Mouse (Mus musculus): ENCODE results near the gene Rasl10a. TPM values are rescaled to one million over a fixed set of nuclear protein-coding genes. Genes with fewer than 3 reads are reported as not detected.
A peak's percentile ranks its signal among the peaks of the same experiment; 100 is the strongest.

Rasl10a gene
- polyA plus RNA-seq (2014; fragmentation: Nextera tagmentation; extraction: Ambion mirVana): 1.2 and 1.3 TPM in 2 replicates

DNA sequence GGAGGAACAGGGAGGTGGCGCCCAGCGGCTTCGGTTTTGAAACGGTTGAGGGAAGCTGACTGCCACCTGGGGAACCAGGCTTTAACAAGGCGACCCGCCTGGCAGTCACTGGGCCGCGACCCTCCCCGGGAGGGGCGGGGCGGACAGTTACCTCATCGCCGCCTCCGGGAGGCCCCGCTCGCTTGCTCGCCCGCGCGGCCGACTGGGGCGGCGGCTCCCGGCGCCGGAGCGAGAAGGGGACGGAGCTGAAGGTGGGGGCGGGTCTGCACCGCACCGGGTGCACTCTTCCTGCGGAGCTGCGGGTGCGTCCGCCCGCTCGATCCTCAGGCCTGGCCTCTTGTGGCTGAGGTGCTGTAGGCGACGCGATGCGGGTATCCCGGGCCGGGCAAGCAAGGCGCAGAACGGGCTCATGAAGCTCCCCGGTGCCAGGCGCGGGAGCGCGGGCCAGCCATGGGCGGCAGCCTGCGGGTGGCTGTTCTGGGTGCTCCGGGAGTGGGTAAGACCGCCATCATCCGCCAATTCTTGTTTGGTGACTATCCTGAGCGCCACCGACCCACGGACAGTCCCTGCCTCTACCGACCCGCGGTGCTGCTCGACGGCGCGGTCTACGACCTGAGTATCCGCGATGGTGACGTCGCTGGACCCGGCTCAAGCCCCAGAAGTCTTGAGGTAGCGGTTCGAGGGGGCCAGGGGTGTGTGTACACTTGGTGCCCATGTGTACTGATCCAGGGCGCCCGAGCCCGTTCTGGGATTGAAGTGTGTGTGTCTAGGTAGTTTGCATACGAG, at the start of gene Rasl10a:
TSS of gene Rasl10a (plus strand) at position 273 of the 786 bp plus-strand sequence.
- Histone ChIP-seq H3K27me3 (ENCODE audit: control insufficient read depth, insufficient read depth, low read length) (peaks cover 49% of the 10 kb centered on the region), H3K4me3 (ENCODE audit: low read depth, low read length) (peak within 1 kb of the TSS; percentile 33), H3K36me3 (ENCODE audit: control insufficient read depth, insufficient read depth, low read length) (no peaks in the 10 kb centered on the region), H3K9ac (replicated peaks; ENCODE audit: low read depth, low read length) (peak within 1 kb of the TSS; percentile 38; the same call in 1 of the 2 replicates), H3K27ac (ENCODE audit: low read length) (no peak within 1 kb of the TSS), H3K9me3 (ENCODE audit: control insufficient read depth, low read depth, low read length) (no peaks in the 10 kb centered on the region), H3K4me2 (replicated peaks; ENCODE audit: low read depth, low read length) (peak within 1 kb of the TSS; percentile 68), H3K4me1 (ENCODE audit: control insufficient read depth, insufficient read depth, low read length) (peaks cover 33% of the 10 kb centered on the region)
- 2% methylated on average over 77 of the region's 77 CpGs for WGBS
- ATAC-seq (ENCODE audit: insufficient number of reproducible peaks, insufficient read depth, low FRiP score, low read depth): no peak

DNA sequence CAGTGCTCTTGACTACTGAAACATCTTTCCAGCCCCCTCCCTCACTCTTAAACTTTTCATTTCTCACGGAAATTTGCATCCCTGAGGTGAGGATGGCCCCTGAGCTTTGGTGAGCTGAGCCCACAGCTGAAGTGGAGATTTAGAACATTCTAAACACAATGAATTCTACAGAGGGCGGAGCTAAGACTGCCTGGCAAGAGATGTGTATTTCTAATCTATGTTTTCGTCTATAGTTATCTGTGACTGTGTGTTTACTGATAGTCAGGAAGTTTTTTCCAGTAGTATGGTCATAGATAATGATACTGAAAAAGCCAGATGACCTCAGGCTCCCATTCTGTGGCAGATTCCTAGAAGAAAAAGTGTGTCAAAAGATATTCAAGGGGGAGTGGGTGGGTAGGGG, 49.1 kb upstream of the Rasl10a start:
- no peak overlapping the region for H3K9ac ChIP-seq (replicated peaks; ENCODE audit: low read depth, low read length)
- no peaks in the 10 kb centered on the region for H3K27me3 ChIP-seq (ENCODE audit: control insufficient read depth, insufficient read depth, low read length)
- H3K4me1 ChIP-seq (ENCODE audit: control insufficient read depth, insufficient read depth, low read length): no peaks in the 10 kb centered on the region
- H3K27ac ChIP-seq (ENCODE audit: low read length): no peak overlapping the region
- WGBS: 70% methylated on average over 3 of the region's 3 CpGs
- no peaks in the 10 kb centered on the region for H3K9me3 ChIP-seq (ENCODE audit: control insufficient read depth, low read depth, low read length)
- no peak overlapping the region for H3K4me3 ChIP-seq (ENCODE audit: low read depth, low read length)
- H3K36me3 ChIP-seq (ENCODE audit: control insufficient read depth, insufficient read depth, low read length): peaks cover 3% of the 10 kb centered on the region; the same call in 1 of the 2 replicates
- H3K4me2 ChIP-seq (replicated peaks; ENCODE audit: low read depth, low read length): no peak overlapping the region
- ATAC-seq (ENCODE audit: insufficient number of reproducible peaks, insufficient read depth, low FRiP score, low read depth): 0 out of 2 replicates have a peak, but pooled peaks have one; percentile 23

DNA sequence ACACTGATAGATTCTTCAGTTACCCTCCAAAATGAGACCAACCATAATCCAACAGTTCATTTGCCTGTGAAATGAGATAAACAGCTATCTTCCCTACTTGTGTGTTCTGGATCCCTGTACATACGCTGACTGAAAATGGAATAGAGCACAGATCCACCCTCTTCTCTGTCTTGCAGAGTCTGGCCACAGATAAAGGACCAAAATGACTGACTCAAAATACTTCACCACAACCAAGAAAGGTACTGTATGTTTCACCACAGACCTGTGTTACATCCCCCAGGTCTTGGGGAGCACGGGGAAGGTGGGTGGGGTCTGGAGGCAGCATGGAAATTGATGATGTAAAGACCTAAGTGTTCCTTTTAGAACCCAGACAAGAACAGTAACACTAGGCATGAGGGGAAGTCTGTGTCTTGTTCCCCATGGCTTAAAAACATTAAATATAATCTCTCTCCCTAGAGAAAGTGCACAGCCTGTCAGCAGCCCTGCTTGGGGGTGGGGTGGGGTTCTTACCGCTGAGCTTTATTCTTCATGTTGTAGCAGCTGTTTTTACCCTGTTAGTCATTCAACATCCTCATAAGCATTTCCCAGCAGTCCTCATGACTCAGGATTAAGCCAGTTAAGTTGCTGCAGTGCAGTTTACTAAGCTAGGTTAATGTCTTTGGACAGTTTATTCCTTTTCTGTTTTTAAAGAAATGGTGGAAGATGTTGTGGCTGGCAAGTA, 48.4 kb upstream of the Rasl10a start:
- no peak overlapping the region for H3K4me2 ChIP-seq (replicated peaks; ENCODE audit: low read depth, low read length)
- H3K36me3 ChIP-seq (ENCODE audit: control insufficient read depth, insufficient read depth, low read length): peaks cover 4% of the 10 kb centered on the region; the same call in 1 of the 2 replicates
- no peak overlapping the region for H3K4me3 ChIP-seq (ENCODE audit: low read depth, low read length)
- WGBS: 77% methylated on average over 3 of the region's 3 CpGs
- H3K27ac ChIP-seq (ENCODE audit: low read length): no peak overlapping the region
- no peak for ATAC-seq (ENCODE audit: insufficient number of reproducible peaks, insufficient read depth, low FRiP score, low read depth)
- H3K4me1 ChIP-seq (ENCODE audit: control insufficient read depth, insufficient read depth, low read length): no peaks in the 10 kb centered on the region
- H3K27me3 ChIP-seq (ENCODE audit: control insufficient read depth, insufficient read depth, low read length): no peaks in the 10 kb centered on the region
- H3K9ac ChIP-seq (replicated peaks; ENCODE audit: low read depth, low read length): no peak overlapping the region
- H3K9me3 ChIP-seq (ENCODE audit: control insufficient read depth, low read depth, low read length): no peaks in the 10 kb centered on the region

DNA sequence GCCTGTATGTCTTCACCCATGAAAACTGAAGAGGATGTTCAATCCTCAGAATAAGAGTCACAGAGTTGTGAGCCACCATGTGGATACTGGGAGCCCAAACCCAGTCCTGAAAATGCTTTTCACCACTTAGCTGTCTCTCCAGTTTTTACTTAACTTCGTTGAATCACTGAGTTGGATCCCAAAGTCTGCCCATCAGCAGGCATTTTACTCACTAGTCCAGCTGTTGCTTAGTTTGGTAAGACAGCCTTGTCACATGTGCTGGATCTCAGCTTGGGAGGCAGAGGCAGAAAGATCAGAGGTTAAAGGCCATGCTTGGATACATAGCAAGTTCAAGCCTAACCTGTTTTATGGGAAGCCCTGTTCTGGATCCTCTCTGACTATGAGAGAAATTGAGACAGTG, 47.7 kb upstream of the Rasl10a start:
- H3K36me3 ChIP-seq (ENCODE audit: control insufficient read depth, insufficient read depth, low read length): peaks cover 4% of the 10 kb centered on the region; the same call in 1 of the 2 replicates
- no peak overlapping the region for H3K9ac ChIP-seq (replicated peaks; ENCODE audit: low read depth, low read length)
- WGBS: 81% methylated on average over 1 of the region's 1 CpGs
- no peaks in the 10 kb centered on the region for H3K9me3 ChIP-seq (ENCODE audit: control insufficient read depth, low read depth, low read length)
- H3K27me3 ChIP-seq (ENCODE audit: control insufficient read depth, insufficient read depth, low read length): no peaks in the 10 kb centered on the region
- ATAC-seq (ENCODE audit: insufficient number of reproducible peaks, insufficient read depth, low FRiP score, low read depth): no peak
- H3K4me2 ChIP-seq (replicated peaks; ENCODE audit: low read depth, low read length): no peak overlapping the region
- no peak overlapping the region for H3K27ac ChIP-seq (ENCODE audit: low read length)
- no peaks in the 10 kb centered on the region for H3K4me1 ChIP-seq (ENCODE audit: control insufficient read depth, insufficient read depth, low read length)
- H3K4me3 ChIP-seq (ENCODE audit: low read depth, low read length): no peak overlapping the region

DNA sequence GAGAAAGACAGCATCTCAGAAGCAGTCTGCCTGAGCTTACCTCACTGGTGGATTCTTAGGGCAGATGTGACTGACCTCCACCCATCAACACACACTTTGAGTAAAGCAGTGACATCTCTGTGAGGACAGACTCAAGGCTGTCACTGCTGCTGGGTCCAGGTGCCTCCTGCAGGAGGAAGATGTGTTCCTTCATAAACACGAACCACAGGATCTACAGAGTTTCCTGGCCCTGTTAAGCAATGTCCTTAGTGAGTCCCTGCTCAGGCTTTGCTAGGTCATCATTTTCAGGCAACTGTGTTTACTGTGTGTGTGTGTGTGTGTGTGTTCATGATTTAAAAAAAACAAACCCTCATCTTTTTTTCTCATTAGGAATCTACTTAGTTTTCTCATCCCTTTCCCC, 46.4 kb upstream of the Rasl10a start:
- Histone ChIP-seq H3K9me3 (ENCODE audit: control insufficient read depth, low read depth, low read length) (no peaks in the 10 kb centered on the region), H3K9ac (replicated peaks; ENCODE audit: low read depth, low read length) (no peak overlapping the region), H3K4me3 (ENCODE audit: low read depth, low read length) (no peak overlapping the region), H3K27ac (ENCODE audit: low read length) (no peak overlapping the region), H3K4me1 (ENCODE audit: control insufficient read depth, insufficient read depth, low read length) (no peaks in the 10 kb centered on the region), H3K36me3 (ENCODE audit: control insufficient read depth, insufficient read depth, low read length) (peaks cover 13% of the 10 kb centered on the region), H3K4me2 (replicated peaks; ENCODE audit: low read depth, low read length) (no peak overlapping the region), H3K27me3 (ENCODE audit: control insufficient read depth, insufficient read depth, low read length) (no peaks in the 10 kb centered on the region)
- 73% methylated on average over 1 of the region's 1 CpGs for WGBS
- ATAC-seq (ENCODE audit: insufficient number of reproducible peaks, insufficient read depth, low FRiP score, low read depth): no peak

DNA sequence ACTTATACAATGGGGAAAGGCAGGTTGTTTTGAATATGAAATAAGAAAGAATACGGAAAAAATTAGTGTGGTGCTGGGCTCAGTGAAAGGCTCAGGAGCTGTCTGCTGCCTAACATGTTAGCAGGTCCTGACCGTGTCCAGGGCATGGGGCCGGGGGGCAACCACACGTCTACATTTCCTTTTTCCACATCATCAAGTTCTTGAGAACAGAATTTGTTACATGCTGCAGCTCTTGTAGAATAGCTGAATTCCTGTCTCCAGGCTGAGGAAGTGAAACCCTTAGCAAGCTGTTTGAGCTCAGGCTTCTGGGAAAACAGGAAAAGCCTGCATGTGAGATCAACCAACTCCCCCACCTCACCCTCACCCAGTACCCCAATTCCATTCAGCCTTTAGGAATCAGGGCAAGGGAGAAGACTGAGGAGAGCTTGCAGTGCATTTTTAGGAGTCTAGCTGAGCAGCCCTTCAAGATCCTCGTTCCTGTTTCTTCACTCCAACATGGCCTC, 45.7 kb upstream of the Rasl10a start:
- 79% methylated on average over 5 of the region's 5 CpGs for WGBS
- no peak for ATAC-seq (ENCODE audit: insufficient number of reproducible peaks, insufficient read depth, low FRiP score, low read depth)
- Histone ChIP-seq H3K4me2 (replicated peaks; ENCODE audit: low read depth, low read length) (no peak overlapping the region), H3K4me1 (ENCODE audit: control insufficient read depth, insufficient read depth, low read length) (no peaks in the 10 kb centered on the region), H3K27ac (ENCODE audit: low read length) (no peak overlapping the region), H3K36me3 (ENCODE audit: control insufficient read depth, insufficient read depth, low read length) (peaks cover 13% of the 10 kb centered on the region), H3K9ac (replicated peaks; ENCODE audit: low read depth, low read length) (no peak overlapping the region), H3K9me3 (ENCODE audit: control insufficient read depth, low read depth, low read length) (no peaks in the 10 kb centered on the region), H3K27me3 (ENCODE audit: control insufficient read depth, insufficient read depth, low read length) (no peaks in the 10 kb centered on the region), H3K4me3 (ENCODE audit: low read depth, low read length) (no peak overlapping the region)

DNA sequence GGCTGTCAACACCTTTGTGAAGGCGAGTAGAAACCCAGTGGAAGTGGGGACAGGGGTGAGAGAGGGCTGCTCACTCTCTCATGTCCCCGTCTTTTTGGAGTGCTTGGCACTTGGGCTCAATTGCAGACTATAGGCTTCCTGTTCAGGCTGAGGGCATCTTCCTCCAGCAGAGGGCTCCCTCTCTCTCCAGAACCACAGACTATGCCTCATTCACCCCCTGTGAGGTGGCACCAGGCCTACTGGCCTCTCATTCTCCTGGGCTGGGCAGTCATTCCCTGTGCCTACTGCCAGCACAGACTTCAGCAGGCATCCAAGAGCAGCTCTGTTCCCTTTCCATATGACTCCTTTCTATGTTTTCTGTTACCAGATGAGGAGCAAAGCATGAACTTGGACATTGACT, 42.2 kb upstream of the Rasl10a start:
- H3K27ac ChIP-seq (ENCODE audit: low read length): no peak overlapping the region
- no peak overlapping the region for H3K9ac ChIP-seq (replicated peaks; ENCODE audit: low read depth, low read length)
- WGBS: 55% methylated on average over 2 of the region's 2 CpGs
- H3K9me3 ChIP-seq (ENCODE audit: control insufficient read depth, low read depth, low read length): no peaks in the 10 kb centered on the region
- no peak overlapping the region for H3K4me3 ChIP-seq (ENCODE audit: low read depth, low read length)
- no peak for ATAC-seq (ENCODE audit: insufficient number of reproducible peaks, insufficient read depth, low FRiP score, low read depth)
- no peaks in the 10 kb centered on the region for H3K27me3 ChIP-seq (ENCODE audit: control insufficient read depth, insufficient read depth, low read length)
- no peaks in the 10 kb centered on the region for H3K4me1 ChIP-seq (ENCODE audit: control insufficient read depth, insufficient read depth, low read length)
- H3K36me3 ChIP-seq (ENCODE audit: control insufficient read depth, insufficient read depth, low read length): peaks cover 32% of the 10 kb centered on the region
- H3K4me2 ChIP-seq (replicated peaks; ENCODE audit: low read depth, low read length): no peak overlapping the region

DNA sequence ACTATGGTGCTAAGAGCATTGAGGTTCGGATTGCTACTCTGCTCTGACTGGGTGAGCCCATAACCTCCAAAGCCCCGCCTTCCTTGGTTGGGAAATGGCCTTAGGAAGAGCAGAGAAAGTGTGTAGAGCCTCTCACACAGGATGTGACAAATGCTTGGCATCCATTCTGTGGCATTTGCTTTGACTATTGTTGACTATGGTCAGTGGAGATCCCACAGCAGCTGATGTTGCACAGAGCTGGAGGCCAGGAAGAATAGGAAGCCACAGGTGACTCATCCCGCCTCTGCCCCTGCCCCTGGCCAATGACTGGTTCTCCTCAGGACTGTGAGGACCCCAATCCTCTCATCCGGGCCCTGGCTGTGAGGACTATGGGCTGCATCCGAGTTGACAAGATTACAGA, 41.6 kb upstream of the Rasl10a start:
- H3K9me3 ChIP-seq (ENCODE audit: control insufficient read depth, low read depth, low read length): no peaks in the 10 kb centered on the region

More for the DNA sequence above, 41.6 kb upstream of the Rasl10a start:
- 91% methylated on average over 5 of the region's 5 CpGs for WGBS
- ATAC-seq (ENCODE audit: insufficient number of reproducible peaks, insufficient read depth, low FRiP score, low read depth): no peak
- no peak overlapping the region for H3K27ac ChIP-seq (ENCODE audit: low read length)
- H3K4me1 ChIP-seq (ENCODE audit: control insufficient read depth, insufficient read depth, low read length): no peaks in the 10 kb centered on the region
- peaks cover 32% of the 10 kb centered on the region for H3K36me3 ChIP-seq (ENCODE audit: control insufficient read depth, insufficient read depth, low read length)
- no peak overlapping the region for H3K4me3 ChIP-seq (ENCODE audit: low read depth, low read length)
- no peaks in the 10 kb centered on the region for H3K27me3 ChIP-seq (ENCODE audit: control insufficient read depth, insufficient read depth, low read length)
- H3K4me2 ChIP-seq (replicated peaks; ENCODE audit: low read depth, low read length): no peak overlapping the region
- no peak overlapping the region for H3K9ac ChIP-seq (replicated peaks; ENCODE audit: low read depth, low read length)
